Comparison of ENCODE assay signal across 22 mouse cellular contexts in the genomic region with DNA sequence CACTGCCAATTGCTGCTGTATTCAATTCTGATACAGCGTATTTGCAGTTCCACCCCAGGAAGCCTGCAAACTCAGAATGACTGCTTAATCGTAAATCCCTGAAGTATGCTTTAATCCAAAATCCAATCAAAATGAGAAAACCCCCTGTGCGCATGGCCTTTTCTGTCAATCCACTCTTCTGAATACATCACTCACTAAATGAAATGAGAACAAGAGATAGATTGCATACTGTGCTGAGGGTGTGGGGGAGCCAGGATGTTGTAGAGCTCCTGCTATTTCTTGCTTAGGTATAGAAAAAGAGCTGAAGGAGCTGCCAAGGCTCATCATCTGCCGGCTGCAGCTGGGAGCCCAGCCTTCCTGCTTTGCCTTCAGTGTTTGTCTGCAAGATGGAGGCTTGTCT. TPM values are rescaled to one million over a fixed set of nuclear protein-coding genes. Genes with fewer than 3 reads are reported as not detected.
A peak's percentile ranks its signal among the peaks of the same experiment; 100 is the strongest.
DNase-seq lines count a peak whose midpoint lies in the region; ATAC-seq and TF ChIP-seq lines count a peak whose summit lies in the region.
"Had no signal": no experiment of that assay in that cellular context is flagged by ENCODE, and none has a peak within 500 bp of the region (broad histone marks: within the 10 kb centered on the region; RNA-seq: fewer than 3 reads in every experiment).

No protein-coding gene starts in this region.

- no peaks in the 10 kb centered on the region for H3K27me3 ChIP-seq in forebrain, embryonic 15.5 days
- no peaks in the 10 kb centered on the region for H3K27me3 ChIP-seq in hindbrain, embryonic 16.5 days (replicated peaks; ENCODE audit: control insufficient read depth, insufficient read depth, low read length)
- no peaks in the 10 kb centered on the region for H3K27me3 ChIP-seq in midbrain, postnatal 0 days (ENCODE audit: insufficient read depth, low read length)
- H3K27me3 ChIP-seq in kidney, embryonic 15.5 days, result no peaks in the 10 kb centered on the region
- H3K27me3 ChIP-seq: embryonic facial prominence, embryonic 13.5 days; heart, embryonic 13.5 days; liver, embryonic 13.5 days had no signal

- no peaks in the 10 kb centered on the region for H3K9me3 ChIP-seq in forebrain, embryonic 15.5 days
- H3K9me3 ChIP-seq in hindbrain, embryonic 16.5 days (ENCODE audit: control insufficient read depth, low read length), result no peaks in the 10 kb centered on the region
- H3K9me3 ChIP-seq in midbrain, postnatal 0 days (ENCODE audit: low read length), result no peaks in the 10 kb centered on the region
- H3K9me3 ChIP-seq in kidney, embryonic 15.5 days (replicated peaks), result no peaks in the 10 kb centered on the region
- H3K9me3 ChIP-seq: embryonic facial prominence, embryonic 13.5 days; heart, embryonic 13.5 days; liver, embryonic 13.5 days had no signal

- peak; percentile 6 to 12 for DNase-seq in left cerebral cortex, postnatal 14 days (ENCODE audit: low spot score in 2 of 2)
- no peak for DNase-seq in left cerebral cortex, adult 18-20 months (ENCODE audit: low spot score in 2 of 2)
- peak; percentile 47 for DNase-seq in midbrain, postnatal 0 days (ENCODE audit: low spot score)
- DNase-seq in kidney, postnatal 4 days, result no peak
- DNase-seq: adrenal gland, adult 2 months; cerebellum, adult 18-20 months; gastrocnemius, postnatal 14 days; kidney, adult 8-10 months; liver, embryonic 13.5 days; thymus, postnatal 14 days had no signal

- H3K4me3 ChIP-seq in forebrain, embryonic 15.5 days, result no peak overlapping the region
- no peak overlapping the region for H3K4me3 ChIP-seq in hindbrain, embryonic 16.5 days (ENCODE audit: low read length)
- H3K4me3 ChIP-seq in midbrain, postnatal 0 days (ENCODE audit: low read depth, low read length), result no peak overlapping the region
- no peak overlapping the region for H3K4me3 ChIP-seq in kidney, embryonic 15.5 days (replicated peaks)
- H3K4me3 ChIP-seq: embryonic facial prominence, embryonic 13.5 days; heart, embryonic 13.5 days; liver, embryonic 13.5 days had no signal

- peak overlapping the region; percentile 22 for H3K4me2 ChIP-seq in forebrain, embryonic 15.5 days (replicated peaks)
- H3K4me2 ChIP-seq in hindbrain, embryonic 16.5 days (ENCODE audit: low read length), result 0 out of 2 replicates have a peak overlapping the region, but pooled peaks have one; percentile 2
- H3K4me2 ChIP-seq in midbrain, postnatal 0 days (ENCODE audit: low read depth, low read length, poor library complexity, severe bottlenecking), result no peak overlapping the region
- no peak overlapping the region for H3K4me2 ChIP-seq in kidney, embryonic 15.5 days
- H3K4me2 ChIP-seq: embryonic facial prominence, embryonic 13.5 days; heart, embryonic 13.5 days; liver, embryonic 13.5 days had no signal

- peaks cover 8% of the 10 kb centered on the region for H3K4me1 ChIP-seq in forebrain, embryonic 15.5 days
- peaks cover 5% of the 10 kb centered on the region; the same call in 1 of the 2 replicates for H3K4me1 ChIP-seq in hindbrain, embryonic 16.5 days (ENCODE audit: control insufficient read depth, insufficient read depth, low read depth, low read length)
- no peaks in the 10 kb centered on the region; the same call in 1 of the 2 replicates for H3K4me1 ChIP-seq in midbrain, postnatal 0 days (ENCODE audit: insufficient read depth, low read length)
- H3K4me1 ChIP-seq in kidney, embryonic 15.5 days, result peaks cover 5% of the 10 kb centered on the region; the same call in 1 of the 2 replicates
- H3K4me1 ChIP-seq: embryonic facial prominence, embryonic 13.5 days; heart, embryonic 13.5 days; liver, embryonic 13.5 days had no signal

- intact Hi-C loops in left cerebral cortex, postnatal 14 days (cut with DNase I), result no loop called here

- H3K27ac ChIP-seq in forebrain, embryonic 15.5 days (replicated peaks), result no peak overlapping the region
- peak overlapping the region; percentile 53 for H3K27ac ChIP-seq in hindbrain, embryonic 16.5 days (ENCODE audit: low read depth, low read length)
- H3K27ac ChIP-seq in midbrain, postnatal 0 days (ENCODE audit: low read depth, low read length), result peak overlapping the region; percentile 69
- no peak overlapping the region for H3K27ac ChIP-seq in kidney, embryonic 15.5 days
- H3K27ac ChIP-seq: embryonic facial prominence, embryonic 13.5 days; heart, embryonic 13.5 days; liver, embryonic 13.5 days had no signal

- WGBS in forebrain, embryonic 15.5 days, result 12% methylated on average over 4 of the region's 4 CpGs
- 49% methylated on average over 4 of the region's 4 CpGs for WGBS in hindbrain, embryonic 16.5 days
- 18% methylated on average over 4 of the region's 4 CpGs for WGBS in midbrain, postnatal 0 days
- 85% methylated on average over 4 of the region's 4 CpGs for WGBS in kidney, embryonic 15.5 days

- H3K9ac ChIP-seq in forebrain, embryonic 15.5 days (replicated peaks), result no peak overlapping the region
- no peak overlapping the region for H3K9ac ChIP-seq in hindbrain, embryonic 16.5 days (ENCODE audit: low read depth, low read length)
- no peak overlapping the region for H3K9ac ChIP-seq in midbrain, postnatal 0 days (replicated peaks; ENCODE audit: low read length, poor library complexity, severe bottlenecking)
- H3K9ac ChIP-seq in kidney, embryonic 15.5 days, result no peak overlapping the region
- H3K9ac ChIP-seq: embryonic facial prominence, embryonic 13.5 days; heart, embryonic 13.5 days; liver, embryonic 13.5 days had no signal

- TF ChIP-seq CTCF in midbrain, postnatal 0 days (IDR thresholded peaks at IDR 0.05), result no peak

- no peaks in the 10 kb centered on the region for H3K36me3 ChIP-seq in forebrain, embryonic 15.5 days
- no peaks in the 10 kb centered on the region for H3K36me3 ChIP-seq in hindbrain, embryonic 16.5 days (ENCODE audit: control insufficient read depth, insufficient read depth, low read length)
- H3K36me3 ChIP-seq in midbrain, postnatal 0 days (ENCODE audit: insufficient read depth, low read length), result no peaks in the 10 kb centered on the region
- H3K36me3 ChIP-seq in kidney, embryonic 15.5 days, result no peaks in the 10 kb centered on the region
- H3K36me3 ChIP-seq: embryonic facial prominence, embryonic 13.5 days; G1E; heart, embryonic 13.5 days; liver, embryonic 13.5 days had no signal

- 0 out of 2 replicates have a peak, but pooled peaks have one; percentile 19 for ATAC-seq in forebrain, embryonic 15.5 days (replicated peaks)
- ATAC-seq in hindbrain, embryonic 16.5 days, result peak; percentile 81
- peak; percentile 65; the same call in 1 of the 2 replicates for ATAC-seq in midbrain, postnatal 0 days (ENCODE audit: low FRiP score)
- ATAC-seq in kidney, embryonic 15.5 days (replicated peaks; ENCODE audit: low FRiP score), result no peak
- ATAC-seq: lung, postnatal 0 days had no signal

RNA-seq across cellular contexts. Expression of gene Gm7361, which starts 46.5 kb away (rescaled TPM):
- under 1 TPM in 1 of 2 experiments, not detected in 1; 0.11 TPM for total RNA-seq in left cerebral cortex, postnatal 14 days (2021)
- total RNA-seq in left cerebral cortex, adult 18-20 months (2021), result not detected
- polyA plus RNA-seq in forebrain, embryonic 15.5 days (2015; fragmentation: Nextera tagmentation; extraction: Ambion mirVana), result 0.08 TPM in 2 replicates
- polyA plus RNA-seq in hindbrain, embryonic 16.5 days (2015; fragmentation: Nextera tagmentation; extraction: Ambion mirVana), result 0.16 and 0.71 TPM in 2 replicates
- 1.1 and 1.4 TPM in 2 replicates for total RNA-seq in midbrain, postnatal 0 days (2014; rRNA removed)
- polyA plus RNA-seq in midbrain, postnatal 0 days (2015; fragmentation: Nextera tagmentation; extraction: Ambion mirVana), result 0.32 and 0.33 TPM in 2 replicates
- polyA plus RNA-seq in kidney, embryonic 15.5 days (2015; fragmentation: Nextera tagmentation; extraction: Ambion mirVana), result not detected in 2 replicates
- total RNA-seq: common myeloid progenitor, adult 5-6 weeks; gastrocnemius, postnatal 14 days; megakaryocyte, adult 5-6 weeks had no signal
- polyA plus RNA-seq: embryonic facial prominence, embryonic 13.5 days; G1E; heart, embryonic 13.5 days; limb, embryonic 11.5 days; liver, embryonic 13.5 days; lung, postnatal 0 days; small intestine, adult 2 months; stomach, embryonic 14.5 days had no signal

Comparison
In these comparisons a context has a peak if more than half of its experiments do, and no peak if none do; other contexts are left out.
1. DNase-seq: peak in left cerebral cortex, postnatal 14 days (2 of 2) and midbrain, postnatal 0 days (single experiment); none in left cerebral cortex, adult 18-20 months (0 of 2) and kidney, postnatal 4 days (0 of 2).
2. H3K27ac ChIP-seq: peak in hindbrain, embryonic 16.5 days (single experiment) and midbrain, postnatal 0 days (single experiment); none in forebrain, embryonic 15.5 days (single experiment) and kidney, embryonic 15.5 days (single experiment).
3. H3K4me2 ChIP-seq: peak in forebrain, embryonic 15.5 days (single experiment) and hindbrain, embryonic 16.5 days (single experiment); none in midbrain, postnatal 0 days (single experiment) and kidney, embryonic 15.5 days (single experiment).